16 mouse cellular contexts compared by ENCODE assay signal in the genomic region with DNA sequence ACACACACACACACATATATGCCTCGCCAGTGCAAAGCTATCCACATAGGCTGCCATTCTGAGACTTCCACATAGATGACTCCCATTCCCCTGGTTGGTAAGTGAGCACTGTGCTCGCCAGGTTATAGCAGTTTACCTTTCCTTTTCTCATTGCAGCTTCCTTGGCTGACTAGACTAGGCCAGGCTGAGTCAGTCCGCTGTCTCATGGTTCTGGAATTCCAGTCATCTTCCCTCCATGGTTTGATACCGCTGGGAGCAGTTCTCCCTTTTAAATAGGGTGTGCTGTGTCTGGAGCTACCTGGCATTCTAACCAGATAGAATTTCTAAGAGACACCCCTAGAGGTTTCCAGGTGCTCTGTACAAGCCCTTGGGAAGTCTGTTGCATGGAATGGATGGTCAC. TPM values are rescaled to one million over a fixed set of nuclear protein-coding genes. Genes with fewer than 3 reads are reported as not detected.
"Had no signal": no experiment of that assay in that cellular context is flagged by ENCODE, and none has a peak within 500 bp of the region (broad histone marks: within the 10 kb centered on the region; RNA-seq: fewer than 3 reads in every experiment).

No protein-coding gene starts in this region.

- H3K4me1 ChIP-seq: limb, embryonic 15.5 days; midbrain, embryonic 10.5 days; neural tube, embryonic 13.5 days; stomach, embryonic 15.5 days had no signal

- H3K4me3 ChIP-seq: limb, embryonic 15.5 days; liver, embryonic 12.5 days; midbrain, embryonic 10.5 days; neural tube, embryonic 13.5 days; stomach, embryonic 15.5 days had no signal

- H3K9ac ChIP-seq: limb, embryonic 15.5 days; liver, embryonic 12.5 days; lung, embryonic 14.5 days; neural tube, embryonic 13.5 days; stomach, embryonic 15.5 days had no signal

- H3K27me3 ChIP-seq: limb, embryonic 15.5 days; liver, embryonic 12.5 days; neural tube, embryonic 13.5 days; stomach, embryonic 15.5 days had no signal

- H3K4me2 ChIP-seq: limb, embryonic 15.5 days; liver, embryonic 12.5 days; lung, embryonic 14.5 days; neural tube, embryonic 13.5 days; stomach, embryonic 15.5 days had no signal

- H3K9me3 ChIP-seq: limb, embryonic 15.5 days; liver, embryonic 12.5 days; midbrain, embryonic 10.5 days; neural tube, embryonic 13.5 days; stomach, embryonic 15.5 days had no signal

- ATAC-seq: liver, embryonic 12.5 days; midbrain, embryonic 16.5 days had no signal

- DNase-seq: layer of hippocampus, postnatal 36 days; lung, embryonic 14.5 days; lung, postnatal 10 days; lung, postnatal 4 days; right cerebral cortex, postnatal 14 days; thymus, adult 2 months; thymus, postnatal 25 days had no signal

- H3K36me3 ChIP-seq: limb, embryonic 15.5 days; liver, embryonic 12.5 days; midbrain, embryonic 10.5 days; neural tube, embryonic 13.5 days; stomach, embryonic 15.5 days had no signal

- H3K27ac ChIP-seq: limb, embryonic 15.5 days; liver, embryonic 12.5 days; midbrain, embryonic 10.5 days; neural tube, embryonic 13.5 days; stomach, embryonic 15.5 days had no signal

RNA-seq across cellular contexts. Expression of a gene that starts 9.2 kb away (rescaled TPM):
- total RNA-seq: megakaryocyte, adult 5-6 weeks had no signal
- polyA plus RNA-seq: liver, embryonic 12.5 days; liver, embryonic 16.5 days; lung, embryonic 14.5 days; spleen, adult 2 months; stomach, embryonic 15.5 days; thymus, adult 2 months had no signal
